Mouse (Mus musculus): ENCODE measurements around the gene Bcl6b.
A peak's percentile ranks its signal among the peaks of the same experiment; 100 is the strongest.

Gene Bcl6b

GRCm38 (mm10) chr11:70212896-70213295, 16.7 kb downstream of the Bcl6b start:
- peak; percentile 44 to 58 for DNase-seq (ENCODE audit: low spot score in 2 of 2)

DNA sequence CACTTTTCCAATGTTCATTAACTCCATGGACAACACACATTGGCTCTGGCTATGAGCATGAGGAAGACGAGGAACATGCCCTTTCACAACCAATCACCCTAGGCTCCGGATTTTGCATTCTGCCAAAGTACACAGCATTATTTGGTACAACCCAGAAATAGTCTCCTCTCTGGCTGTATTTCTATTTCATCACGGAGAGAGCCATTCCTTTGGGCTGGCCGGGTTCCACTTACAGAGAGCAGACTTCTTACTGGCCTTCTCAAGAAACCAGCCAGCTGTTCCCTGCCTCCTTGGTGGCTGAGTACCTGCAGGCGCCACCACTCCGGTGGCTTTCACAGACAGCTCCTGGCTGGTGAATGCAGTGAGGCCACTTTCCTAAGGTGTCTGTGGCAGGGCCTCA, 17.2 kb downstream of the Bcl6b start, which contains the start of gene Slc16a11:
Gene Slc16a11, plus strand, starts transcription at position 330 of the 400 bp plus-strand sequence.
- no peak for DNase-seq (ENCODE audit: low spot score in 2 of 2)

- DNase-seq (ENCODE audit: low spot score in 2 of 2): no peak
Observed at GRCm38 (mm10) chr11:70211972-70212371, 17.6 kb downstream of the Bcl6b start.

GRCm38 (mm10) chr11:70210681-70211080, 18.9 kb downstream of the Bcl6b start:
- DNase-seq (ENCODE audit: low spot score in 2 of 2): no peak

DNA sequence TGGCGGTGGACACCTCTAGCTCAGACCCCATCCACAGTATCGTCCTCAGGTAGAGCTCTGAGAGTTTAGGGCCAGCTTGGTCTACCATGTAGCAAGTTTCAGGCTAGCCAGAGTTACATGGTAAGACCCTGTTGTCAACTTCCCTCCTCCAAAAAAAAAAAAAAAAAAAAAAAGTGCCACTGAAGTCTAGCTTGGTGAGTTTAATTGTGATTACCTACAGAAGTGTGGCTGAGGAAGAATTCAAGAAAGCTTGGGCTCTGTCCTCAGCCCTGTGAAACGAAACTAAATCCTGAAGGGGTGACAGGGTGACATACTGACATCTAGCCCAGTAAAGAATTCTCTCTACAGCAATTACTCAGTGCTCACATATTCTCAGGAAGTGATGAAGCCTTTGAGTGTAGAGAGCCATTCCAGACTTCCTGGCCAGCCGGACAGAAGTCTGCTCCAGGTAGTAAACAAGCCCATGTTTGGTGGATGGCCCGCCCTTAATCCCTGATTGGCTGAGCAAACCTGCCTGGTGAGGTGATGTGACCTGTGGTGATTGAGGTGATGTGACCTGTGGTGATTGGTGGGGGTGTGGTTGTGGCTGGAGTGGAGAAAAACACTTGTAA, 20.7 kb downstream of the Bcl6b start:
- DNase-seq (ENCODE audit: low spot score in 2 of 2): no peak

DNA sequence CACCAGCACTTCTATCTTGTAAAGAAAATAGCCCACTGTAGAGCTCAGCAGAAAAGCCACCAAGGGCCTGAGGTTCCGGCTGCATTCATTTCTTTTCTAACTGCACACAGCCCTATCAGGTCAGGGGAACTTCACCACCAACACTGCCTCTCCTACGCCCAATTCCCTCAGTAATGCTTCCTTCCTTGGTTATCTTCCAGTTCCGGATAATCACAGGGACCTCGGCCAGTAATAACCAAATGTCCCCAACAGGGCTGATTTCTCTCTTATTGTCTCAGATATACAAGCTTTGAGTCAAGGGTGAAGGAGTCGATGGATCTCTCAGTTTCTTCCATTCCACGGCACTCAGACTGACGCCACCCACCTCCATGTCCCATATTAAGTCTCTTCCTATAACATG, 22.3 kb downstream of the Bcl6b start:
- DNase-seq (ENCODE audit: low spot score in 2 of 2): no peak

DNA sequence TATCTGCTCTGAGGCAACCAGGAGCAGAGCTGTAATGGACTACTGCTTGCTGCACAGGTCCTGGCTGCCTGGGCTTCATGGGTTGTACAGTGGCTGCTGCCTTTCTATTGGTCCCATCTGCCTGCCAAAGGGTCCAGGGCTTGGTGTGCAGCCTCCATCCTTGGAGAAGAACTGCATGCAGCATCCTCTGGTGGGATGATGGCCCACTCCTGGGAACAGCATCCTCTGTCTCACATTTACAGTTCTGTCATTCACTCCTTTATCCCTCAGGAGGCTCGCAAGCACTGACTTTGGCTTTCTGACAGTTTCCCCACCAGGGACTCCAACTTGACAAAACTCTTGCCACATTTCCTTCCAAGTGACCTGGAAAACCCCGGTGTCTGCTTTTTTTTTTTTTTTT, 22.8 kb downstream of the Bcl6b start:
- DNase-seq (ENCODE audit: low spot score in 2 of 2): no peak

- DNase-seq (ENCODE audit: low spot score in 2 of 2): peak; percentile 60 to 68
Observed at GRCm38 (mm10) chr11:70201691-70202090, 27.9 kb downstream of the Bcl6b start.

DNA sequence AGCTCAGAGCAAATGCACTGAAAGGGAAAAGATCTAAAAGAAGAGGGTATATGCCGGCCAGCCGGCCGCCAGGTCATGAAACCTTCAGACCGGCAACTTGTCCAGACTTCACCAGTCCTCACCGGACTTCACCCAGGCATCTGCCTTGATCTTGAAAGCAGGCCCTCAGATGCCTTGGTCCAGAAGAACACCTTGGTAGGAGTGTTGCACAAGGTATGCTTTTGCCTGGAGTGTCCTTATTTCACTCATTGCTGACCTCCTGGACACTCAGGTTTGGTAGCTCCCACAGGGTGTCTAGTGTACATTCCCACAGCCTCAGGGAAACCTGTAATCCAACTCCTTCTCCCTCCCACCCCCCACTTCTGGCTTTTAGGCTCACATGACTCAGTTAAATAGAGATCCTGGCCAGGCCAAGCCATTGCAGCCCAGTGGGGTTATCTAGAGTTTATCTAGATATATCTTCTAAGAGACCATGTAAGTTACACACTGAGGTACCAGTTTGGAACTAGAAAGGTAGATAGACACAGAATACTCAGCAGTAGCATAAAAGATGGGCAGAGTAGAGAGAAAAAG, 29.5 kb downstream of the Bcl6b start:
- DNase-seq (ENCODE audit: low spot score in 2 of 2): no peak

- DNase-seq (ENCODE audit: low spot score in 2 of 2): no peak
Observed at GRCm38 (mm10) chr11:70199107-70199506, 30.5 kb downstream of the Bcl6b start.

DNA sequence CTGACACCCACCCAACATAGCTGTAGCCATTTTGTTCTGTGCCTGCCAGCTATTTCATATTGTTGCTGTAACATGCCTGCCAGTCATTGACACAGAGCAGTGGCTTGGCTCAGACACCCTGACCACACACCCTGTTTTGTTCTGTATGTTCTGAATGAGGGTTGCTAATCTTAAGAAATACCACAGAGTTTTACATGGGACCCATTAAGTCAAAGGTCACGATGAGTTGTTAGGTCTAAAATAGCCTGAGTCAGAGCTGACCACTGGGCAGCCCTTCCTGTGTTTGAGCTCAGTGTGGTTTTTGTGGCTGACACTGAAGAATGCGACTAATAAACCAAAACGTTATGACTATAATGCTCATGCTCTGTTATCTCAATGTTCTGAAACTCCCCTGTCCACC, 31.3 kb downstream of the Bcl6b start:
- no peak for DNase-seq (ENCODE audit: low spot score in 2 of 2)

DNA sequence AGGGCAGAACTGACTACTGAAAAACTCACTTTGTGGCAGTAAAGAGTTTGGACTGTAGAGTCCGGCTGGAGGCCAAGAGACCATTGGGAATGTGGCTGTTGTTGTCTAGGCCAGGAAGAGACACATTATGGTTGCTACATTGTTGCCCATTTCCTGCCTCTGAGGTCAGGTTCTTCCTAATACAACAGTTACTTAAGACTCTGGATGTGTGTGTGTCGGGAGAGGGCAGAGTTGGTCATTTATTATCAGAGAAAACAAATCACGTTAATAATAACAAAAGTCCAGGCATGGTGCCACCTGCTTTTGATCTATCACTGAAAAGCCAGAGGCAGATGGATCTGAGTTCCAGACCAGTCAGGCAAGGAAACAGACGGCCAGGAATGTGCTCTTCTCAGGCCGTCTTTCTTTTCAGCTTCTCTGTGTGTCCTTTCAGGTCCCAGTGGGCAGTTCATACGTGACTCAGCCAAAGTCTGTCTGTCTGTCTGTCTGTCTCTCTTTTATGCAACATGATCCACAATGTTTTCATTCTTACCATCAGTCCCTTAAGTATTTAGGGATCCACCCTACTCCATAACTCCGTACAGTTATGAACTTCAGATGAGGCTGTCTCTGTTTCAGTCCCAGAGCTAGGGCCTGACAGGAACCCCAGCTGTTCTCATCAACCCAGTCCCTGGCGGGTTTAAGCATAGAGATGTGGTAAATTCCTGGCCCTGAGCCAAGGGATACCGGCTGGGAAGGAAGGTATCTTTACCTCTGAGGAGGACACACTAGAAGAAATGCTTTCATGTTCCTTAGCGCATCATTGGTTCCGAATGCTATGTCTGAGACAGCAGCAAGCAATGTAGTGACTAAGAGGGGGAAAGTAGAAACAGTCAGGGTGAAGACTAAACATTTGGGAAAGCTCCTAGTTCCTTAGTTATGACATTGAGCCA, 36.0 kb downstream of the Bcl6b start:
- DNase-seq (ENCODE audit: low spot score in 2 of 2): no peak

GRCm38 (mm10) chr11:70192157-70192556, 37.4 kb downstream of the Bcl6b start:
- no peak for DNase-seq (ENCODE audit: low spot score in 2 of 2)

DNA sequence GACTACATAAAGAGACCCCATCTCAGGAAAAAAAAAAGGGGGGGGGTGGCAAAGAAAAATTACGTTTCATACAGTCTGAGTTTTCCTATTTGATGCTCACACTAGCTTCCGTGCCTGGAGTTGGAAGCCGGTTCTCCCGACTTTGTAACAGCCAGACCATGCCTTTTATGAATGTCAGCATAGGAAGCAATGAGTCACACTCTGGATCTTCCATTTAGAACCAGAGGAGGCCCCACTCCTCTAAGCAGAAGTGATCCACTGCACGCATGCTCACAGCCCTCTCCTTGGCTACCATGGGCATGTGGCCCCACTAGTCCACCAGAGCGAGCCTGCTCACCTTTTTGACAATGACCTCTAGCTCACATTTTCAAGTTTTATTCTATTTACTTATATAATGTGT, 38.4 kb downstream of the Bcl6b start:
- DNase-seq (ENCODE audit: low spot score in 2 of 2): no peak

DNA sequence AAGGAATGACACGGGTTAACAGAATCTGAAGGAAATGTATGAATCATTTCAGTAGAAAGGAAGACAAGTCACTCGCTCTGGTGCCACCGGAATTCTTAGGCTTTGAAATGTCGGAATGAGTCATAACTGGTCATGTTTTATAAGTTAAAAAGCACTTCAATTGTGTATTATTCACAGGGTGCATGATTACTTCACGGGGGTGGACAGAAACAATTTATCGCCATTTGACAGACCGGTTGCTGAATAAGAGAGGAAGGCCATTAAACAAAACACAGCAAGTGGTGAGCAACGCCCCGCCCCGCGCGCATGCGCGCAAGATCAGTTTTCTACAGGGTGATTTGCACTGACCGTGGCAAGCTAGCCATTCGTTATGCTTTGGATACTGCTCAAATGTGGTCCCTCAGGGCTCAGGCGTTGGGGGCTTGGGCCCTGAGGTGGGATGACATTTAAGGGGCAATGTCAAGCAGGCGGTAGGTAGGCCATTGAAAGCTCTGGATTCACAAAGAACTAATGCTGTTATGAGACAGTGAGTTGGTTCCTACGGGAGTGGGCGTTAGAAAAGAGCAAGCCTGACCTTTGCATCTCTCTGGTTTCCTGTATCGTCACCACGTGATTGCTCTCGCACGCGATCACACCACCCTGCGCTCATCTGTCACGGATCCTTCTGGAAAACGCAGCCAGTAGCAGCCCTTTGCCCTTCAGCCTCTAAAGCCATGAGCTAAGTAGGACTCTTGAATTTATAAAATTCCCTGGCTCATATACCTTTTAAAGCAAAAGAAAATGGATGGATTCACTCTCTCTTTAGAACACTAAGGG, 40.1 kb downstream of the Bcl6b start:
- DNase-seq (ENCODE audit: low spot score in 2 of 2): no peak

- DNase-seq (ENCODE audit: low spot score in 2 of 2): no peak
Observed at GRCm38 (mm10) chr11:70185120-70185519, 44.5 kb downstream of the Bcl6b start.

DNA sequence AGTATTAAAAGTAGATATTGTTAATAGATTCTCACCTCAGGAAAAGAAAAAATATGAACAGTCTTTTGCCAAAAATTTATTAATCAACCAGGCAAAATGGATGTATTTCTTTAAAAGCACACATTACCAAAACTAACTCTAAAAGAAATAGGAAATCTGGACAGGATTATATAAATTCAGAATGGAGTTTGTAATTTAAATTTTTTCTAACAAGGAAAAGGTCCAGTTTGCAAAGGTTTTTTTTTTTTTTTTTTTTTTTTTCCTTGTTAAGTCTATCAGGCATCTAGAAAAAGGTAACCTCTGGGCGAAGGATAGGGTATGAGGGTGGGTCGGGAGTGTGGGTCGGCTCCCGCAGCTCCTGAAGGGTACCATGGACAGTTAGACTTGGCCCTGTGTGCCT, 49.1 kb downstream of the Bcl6b start:
- DNase-seq (ENCODE audit: low spot score in 2 of 2): no peak

DNA sequence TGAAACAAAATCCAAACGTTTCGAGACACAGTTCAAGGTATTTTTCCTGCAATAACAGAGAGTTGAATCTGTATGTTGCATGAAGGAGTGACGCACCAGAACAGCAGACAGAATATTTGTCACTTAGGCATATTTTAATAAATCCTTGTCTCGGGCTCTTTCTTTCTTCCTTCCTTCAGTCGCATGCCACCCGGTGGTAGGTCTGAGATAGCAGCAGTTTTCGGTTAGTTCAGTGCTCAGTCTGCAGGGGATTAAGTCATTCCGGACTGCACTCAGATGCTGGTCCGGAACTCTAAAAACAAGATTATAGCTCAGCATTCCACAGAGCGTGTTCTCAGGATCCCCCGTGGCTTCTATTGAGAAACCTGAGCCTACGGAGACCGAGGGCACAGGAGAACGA, 50.2 kb downstream of the Bcl6b start:
- DNase-seq (ENCODE audit: low spot score in 2 of 2): no peak

- no peak for DNase-seq (ENCODE audit: low spot score in 2 of 2)
Observed at GRCm38 (mm10) chr11:70178756-70179155, 50.8 kb downstream of the Bcl6b start.

DNA sequence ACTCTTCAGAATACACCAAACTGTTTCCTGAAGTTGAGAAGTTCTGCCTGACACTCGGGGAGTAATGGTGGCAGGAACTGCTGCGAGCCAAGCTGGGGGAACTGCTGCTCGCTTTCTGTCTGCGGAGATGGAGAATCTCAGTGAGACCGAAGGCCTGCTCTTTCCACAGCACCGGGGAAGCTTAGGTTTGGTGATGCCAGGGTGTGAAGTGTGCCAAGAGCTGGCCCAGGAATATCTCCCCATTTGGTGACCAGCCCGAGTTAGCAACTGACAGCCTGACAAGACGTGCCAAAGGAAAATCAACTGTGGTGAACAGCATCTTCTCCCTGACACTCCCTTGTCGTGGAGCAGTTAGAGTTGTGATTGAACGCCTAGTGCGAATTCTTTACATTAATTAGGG, 51.3 kb downstream of the Bcl6b start:
- DNase-seq (ENCODE audit: low spot score in 2 of 2): no peak

- DNase-seq (ENCODE audit: low spot score in 2 of 2): no peak
Observed at GRCm38 (mm10) chr11:70177647-70178046, 52.0 kb downstream of the Bcl6b start.

GRCm38 (mm10) chr11:70174491-70174890, 55.1 kb downstream of the Bcl6b start:
- DNase-seq (ENCODE audit: low spot score in 2 of 2): no peak
